Mouse (Mus musculus): ENCODE measurements around the gene Ms4a1. TPM values are rescaled to one million over a fixed set of nuclear protein-coding genes. Genes with fewer than 3 reads are reported as not detected.

The Ms4a1 gene
- total RNA-seq, 2 experiments from 2014 or later, result 0.55 to 0.84 TPM

Other genes with a start within 250 kb of the Ms4a1 start
- gene Ms4a18, start 248.2 kb downstream of the Ms4a1 start, total RNA-seq (2021), result not detected
- under 1 TPM; 0.45 to 0.97 TPM for gene Ms4a8a, start 185.1 kb downstream of the Ms4a1 start, total RNA-seq (2021)
- gene 1700017D01Rik, start 135.4 kb downstream of the Ms4a1 start, total RNA-seq (2021), result not detected
- not detected for gene 1700025F22Rik, start 100.9 kb downstream of the Ms4a1 start, total RNA-seq (2021)
- not detected for gene Ms4a13, start 69.5 kb downstream of the Ms4a1 start, total RNA-seq (2021)
- gene Ms4a12, start 33.8 kb downstream of the Ms4a1 start, total RNA-seq (2021), result not detected
- gene Ms4a5, start 17.6 kb upstream of the Ms4a1 start, total RNA-seq (2021), result not detected
- under 1 TPM; 0.10 to 0.12 TPM for gene Ms4a14, start 48.2 kb upstream of the Ms4a1 start, total RNA-seq (2021)
- under 1 TPM; 0.89 to 0.97 TPM for gene Ms4a7, start 69.9 kb upstream of the Ms4a1 start, total RNA-seq (2021)
- gene Ms4a4a, start 109.3 kb upstream of the Ms4a1 start, total RNA-seq (2021), result 1 to 10 TPM; 3.0 to 5.7 TPM
- gene Ms4a4c, start 138.5 kb upstream of the Ms4a1 start, total RNA-seq (2021), result not detected
- 1 to 10 TPM; 1.1 to 2.4 TPM for gene Ms4a4b, start 177.3 kb upstream of the Ms4a1 start, total RNA-seq (2021)
- 1 to 10 TPM; 5.5 to 7.1 TPM for gene Ms4a6c, start 203.1 kb upstream of the Ms4a1 start, total RNA-seq (2021)
- gene Gm8369, start 219.7 kb upstream of the Ms4a1 start, total RNA-seq (2021), result under 1 TPM in 1 of 2 experiments, not detected in 1; 0.24 TPM